Mouse (Mus musculus) cerebellum, adult 8-10 months (tissue): Measurements from ENCODE around the gene Krt23.

ENCODE experiments used
- DNase-seq: peaks from one replicate; pipeline ENCODE4 v3.0.0; 2022

Gene Krt23

DNA sequence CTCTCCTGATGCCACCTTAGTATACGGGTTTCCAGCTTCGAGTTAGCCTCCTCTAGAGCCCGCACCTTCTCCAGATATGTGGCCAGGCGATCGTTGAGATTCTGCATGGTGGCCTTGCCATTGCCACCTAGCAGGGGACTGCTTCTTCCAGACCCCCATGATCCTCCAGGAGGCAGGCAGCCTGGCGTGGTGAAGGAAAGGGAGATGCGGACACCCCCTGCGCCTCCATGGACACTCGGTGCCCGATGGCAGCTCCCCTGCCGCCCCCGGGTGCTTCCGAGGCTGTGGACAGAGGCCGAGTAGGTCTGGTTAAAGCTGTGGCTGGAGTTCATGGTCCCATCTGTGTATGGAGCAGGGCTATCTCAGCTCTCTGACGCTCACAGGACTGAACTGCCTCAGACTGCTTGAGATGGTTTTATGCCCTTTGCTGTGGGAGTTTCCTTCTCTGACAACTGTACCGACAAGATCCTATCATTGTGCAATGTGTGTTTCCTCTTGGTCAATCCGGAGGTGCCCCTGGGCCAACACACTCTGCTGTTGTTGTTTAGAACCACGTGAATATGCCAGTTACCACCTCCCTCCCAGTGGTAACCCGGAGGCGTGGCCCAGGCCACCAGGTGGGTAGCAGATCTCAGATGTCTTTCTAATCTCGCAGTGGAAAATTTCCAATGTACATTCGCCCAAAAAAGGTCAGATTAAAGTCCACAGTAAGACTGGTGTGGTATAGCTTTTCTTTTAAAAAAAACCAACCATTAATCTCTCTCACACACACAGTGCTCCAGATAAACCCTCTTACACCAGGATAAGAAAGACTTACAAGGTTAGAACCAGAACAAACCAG is at the start of gene Krt23:
Gene Krt23 (minus strand): TSS at position 405 of the 841 bp plus-strand sequence.
- DNase-seq, result no peak

DNA sequence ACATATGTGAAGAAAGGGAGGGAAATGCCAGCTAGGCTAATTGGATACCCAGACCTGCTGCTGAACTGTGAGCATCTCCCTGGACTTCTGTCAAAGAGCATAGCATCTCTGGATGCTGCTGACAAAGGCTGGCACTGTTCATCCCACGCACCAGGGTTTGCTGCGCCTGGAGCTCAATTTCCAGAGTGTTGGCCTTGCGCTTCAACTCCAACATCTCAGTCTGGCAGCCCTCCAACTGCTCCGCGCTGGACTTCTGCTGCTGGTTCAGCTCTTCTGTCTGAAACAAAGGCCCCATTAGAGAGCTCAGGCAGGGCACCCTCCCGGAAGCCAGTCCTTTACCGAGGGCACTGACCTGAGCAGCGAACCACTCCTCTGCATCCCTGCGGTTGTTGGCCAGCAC is 46.8 kb upstream of the Krt23 start:
- peak; percentile 27 for DNase-seq

DNA sequence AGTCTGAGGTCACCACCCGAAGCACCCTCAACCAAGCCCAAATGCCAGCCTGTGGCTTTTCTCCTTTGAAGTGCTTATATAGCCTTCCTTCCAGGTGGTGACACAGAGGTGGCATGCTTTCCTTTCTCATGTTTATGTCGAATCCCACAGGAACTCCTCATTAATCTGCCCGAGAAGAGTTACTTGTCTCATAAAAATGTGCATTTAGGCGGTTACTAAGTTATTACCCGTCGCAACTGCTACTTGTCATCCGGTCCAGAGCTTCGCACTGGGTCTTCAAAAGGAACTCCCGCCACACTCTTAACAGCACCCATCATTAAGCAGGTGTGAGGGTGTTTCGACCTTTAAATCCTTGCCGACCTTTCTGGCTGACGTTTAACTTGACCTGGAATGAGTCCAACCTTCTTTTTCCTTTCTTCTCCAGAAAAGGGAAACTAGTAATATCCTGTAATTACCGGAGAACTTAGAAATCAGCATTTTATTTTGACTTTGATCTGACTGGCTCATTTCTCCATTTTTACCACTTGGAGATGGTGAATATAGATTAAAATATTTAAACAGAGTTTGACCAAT is 28.4 kb upstream of the Krt23 start, which contains the start of gene Krt39:
Gene Krt39 (minus strand): TSS at position 51 of the 573 bp plus-strand sequence.
- no peak for DNase-seq

DNA sequence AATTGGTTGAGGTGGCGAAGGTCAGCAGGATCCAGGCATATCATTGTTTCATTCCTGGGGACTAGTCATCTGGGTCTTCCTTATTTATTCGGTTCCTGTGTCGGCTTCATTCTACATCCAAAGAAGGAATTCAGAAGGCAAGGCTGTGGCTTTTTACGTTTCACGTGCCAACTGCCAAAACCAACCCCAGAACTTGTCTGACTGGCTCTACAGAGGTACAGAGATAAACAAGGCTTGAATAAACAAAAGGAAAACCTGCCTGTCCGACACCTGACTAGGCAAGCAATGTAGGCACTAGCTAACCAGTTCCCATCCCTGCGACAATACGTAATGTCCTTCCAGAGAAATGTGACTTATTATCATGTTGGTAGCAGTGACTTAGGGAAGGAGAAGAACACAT is 21.2 kb upstream of the Krt23 start:
- DNase-seq, result no peak

DNA sequence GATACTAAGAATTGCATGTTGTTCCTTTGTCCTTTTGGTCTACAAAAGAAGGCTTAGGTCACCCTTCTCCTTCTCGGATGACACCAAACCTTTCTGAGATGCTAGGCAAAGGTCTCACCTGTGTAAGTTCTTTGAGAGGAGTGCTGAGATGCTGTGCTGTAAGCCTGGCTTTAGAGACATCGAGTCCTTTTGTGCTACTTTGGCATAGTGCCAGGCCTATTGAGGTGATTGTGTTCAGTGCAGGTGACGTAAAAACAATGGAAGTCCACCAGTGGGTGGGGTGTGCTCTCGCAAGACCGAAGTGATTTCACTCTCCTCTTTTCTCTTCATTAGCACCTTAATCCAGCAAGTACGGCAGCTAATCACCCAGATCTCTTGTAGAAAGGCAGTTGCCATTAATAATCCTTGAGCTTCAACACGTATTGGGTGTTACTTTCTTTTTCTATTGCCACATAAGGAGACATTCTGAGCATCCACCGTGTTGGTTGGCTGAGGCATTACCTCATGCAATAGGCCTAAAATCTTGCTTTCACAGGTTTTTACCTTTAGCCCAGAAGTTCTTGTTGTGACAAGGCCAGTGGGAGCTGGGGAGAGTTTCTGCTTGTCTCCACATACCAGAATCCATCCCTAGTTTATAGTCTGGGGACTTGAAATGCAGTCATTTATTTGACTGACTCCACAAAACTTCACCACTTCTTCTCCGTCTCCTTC is 7.3 kb upstream of the Krt23 start:
- no peak for DNase-seq

DNA sequence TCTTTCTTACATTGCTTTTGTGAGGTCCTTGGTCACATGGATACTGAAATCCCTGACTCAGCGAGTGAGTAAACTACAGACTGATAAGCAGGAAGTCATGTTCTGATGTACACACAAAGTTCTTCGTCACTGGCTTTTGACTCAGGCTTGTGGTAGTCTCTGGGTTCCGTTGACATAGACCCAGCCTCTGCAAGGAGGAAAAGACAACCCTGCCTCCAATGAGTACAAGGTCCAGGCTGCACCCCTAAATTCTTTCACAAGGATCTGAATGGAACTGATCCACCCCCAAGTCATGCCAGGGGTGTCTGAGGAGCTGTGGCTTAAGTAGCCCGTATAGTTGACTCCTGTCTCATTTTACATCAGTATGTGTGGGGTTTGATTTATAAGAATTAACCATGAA is 3.5 kb upstream of the Krt23 start:
- DNase-seq, result no peak

DNA sequence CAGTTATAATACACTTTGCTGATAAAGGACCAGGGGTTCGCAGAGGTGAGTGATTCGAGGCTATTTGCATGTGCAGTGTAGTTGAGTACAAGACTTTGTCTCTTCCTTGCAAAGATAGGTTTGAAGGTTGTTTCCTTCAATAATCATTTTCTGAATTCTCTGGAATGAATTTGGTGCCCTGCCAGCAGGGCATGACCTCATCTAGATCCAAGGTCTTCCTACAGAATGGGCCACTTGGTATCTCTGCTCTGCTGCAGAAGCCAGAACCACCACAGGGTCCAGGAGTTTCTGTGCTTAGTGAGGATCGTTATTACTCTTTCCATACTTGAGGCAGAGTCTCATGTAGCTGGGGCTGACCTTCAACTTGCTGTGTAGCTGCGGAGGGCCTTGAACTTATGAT is 1.8 kb upstream of the Krt23 start:
- no peak for DNase-seq

DNA sequence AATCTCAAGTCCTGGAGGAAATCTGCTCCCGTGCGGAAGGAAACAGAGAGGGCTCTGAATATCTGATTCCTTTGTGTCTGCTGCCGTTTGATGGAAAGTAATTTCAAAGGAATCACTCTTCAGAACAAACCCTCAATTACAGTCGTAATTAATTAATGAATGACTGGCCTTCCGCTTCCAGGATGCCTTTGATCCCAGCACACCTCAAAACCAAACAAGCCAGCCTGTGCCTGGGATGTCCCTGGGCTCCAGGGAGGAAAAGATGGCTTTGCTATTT is 575 bp upstream of the Krt23 start:
- DNase-seq, result no peak

DNA sequence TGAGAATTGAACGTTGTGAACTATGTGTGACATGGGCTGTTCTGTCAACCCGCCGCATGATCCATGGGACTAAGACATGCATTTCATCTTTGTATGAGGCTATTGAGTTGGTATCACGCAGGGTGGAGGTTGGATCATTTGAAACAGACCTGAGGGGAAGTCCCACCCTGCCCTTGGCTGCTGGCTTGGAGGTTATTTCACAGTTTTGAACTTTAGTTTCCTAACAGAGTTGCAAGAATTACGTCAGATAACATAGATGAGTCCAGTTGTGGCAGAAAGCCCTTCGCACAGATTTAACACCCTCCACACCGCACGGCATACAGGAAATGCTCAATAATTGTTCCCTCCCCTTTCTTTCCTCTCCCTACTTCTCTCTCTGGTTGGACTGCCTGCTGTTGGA is 1.9 kb downstream of the Krt23 start:
- no peak for DNase-seq

DNA sequence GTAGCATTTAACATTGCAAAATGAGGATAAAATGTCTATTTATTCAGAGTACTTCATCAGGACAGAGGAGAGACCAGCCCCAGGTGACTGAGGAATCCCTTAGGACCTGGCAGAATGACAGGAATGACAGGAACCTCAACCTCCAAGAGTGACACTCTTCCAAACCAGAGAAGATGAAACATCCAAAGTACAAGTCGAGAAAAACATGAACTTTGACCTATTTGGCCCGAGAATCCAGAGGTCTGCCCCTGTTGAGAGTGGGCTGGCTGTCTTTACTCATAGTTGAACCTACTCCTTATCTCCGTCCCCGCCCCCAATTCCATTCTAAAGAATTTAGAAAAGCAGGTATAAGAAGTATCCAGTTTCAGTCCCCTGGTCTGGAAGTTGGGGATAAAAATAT is 2.3 kb downstream of the Krt23 start:
- DNase-seq, result no peak

DNA sequence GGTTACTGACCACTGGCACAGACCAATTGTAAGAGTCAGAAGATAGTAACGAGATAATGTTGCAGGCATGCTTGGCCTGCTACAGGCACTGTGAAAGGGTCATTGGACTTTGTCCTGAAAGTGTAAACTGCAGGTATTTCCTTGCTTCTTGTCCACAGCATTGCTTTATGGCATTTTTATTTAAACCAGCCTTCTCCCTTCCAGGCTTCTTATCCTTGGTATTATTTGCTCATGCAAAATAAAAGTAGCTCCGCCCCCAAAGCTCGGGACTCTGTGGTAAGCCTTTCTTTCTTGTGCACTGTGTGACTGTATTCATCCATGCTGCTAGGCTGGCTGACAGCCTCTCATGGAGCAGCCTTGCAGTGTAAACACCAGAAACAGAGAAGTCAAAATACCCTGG is 3.7 kb downstream of the Krt23 start:
- no peak for DNase-seq

DNA sequence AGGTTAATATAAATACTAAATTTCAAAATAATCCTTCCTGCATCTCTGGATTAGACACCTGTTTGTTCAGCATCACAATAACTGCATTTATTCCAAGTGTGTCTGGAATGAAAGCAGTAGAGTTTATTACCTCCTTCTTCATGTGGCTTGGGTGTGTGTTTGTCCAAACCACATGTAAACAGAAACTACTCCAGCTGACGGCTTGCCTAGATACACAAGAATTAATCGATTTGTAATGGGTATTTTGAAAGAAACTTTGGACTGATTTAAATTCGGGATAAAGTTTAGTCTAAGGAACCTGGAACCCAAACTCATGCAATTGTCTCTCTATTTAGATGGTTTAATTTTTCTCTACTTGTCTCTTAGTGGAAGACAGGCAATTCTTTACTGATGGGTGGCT is 18.0 kb downstream of the Krt23 start:
- DNase-seq, result no peak

DNA sequence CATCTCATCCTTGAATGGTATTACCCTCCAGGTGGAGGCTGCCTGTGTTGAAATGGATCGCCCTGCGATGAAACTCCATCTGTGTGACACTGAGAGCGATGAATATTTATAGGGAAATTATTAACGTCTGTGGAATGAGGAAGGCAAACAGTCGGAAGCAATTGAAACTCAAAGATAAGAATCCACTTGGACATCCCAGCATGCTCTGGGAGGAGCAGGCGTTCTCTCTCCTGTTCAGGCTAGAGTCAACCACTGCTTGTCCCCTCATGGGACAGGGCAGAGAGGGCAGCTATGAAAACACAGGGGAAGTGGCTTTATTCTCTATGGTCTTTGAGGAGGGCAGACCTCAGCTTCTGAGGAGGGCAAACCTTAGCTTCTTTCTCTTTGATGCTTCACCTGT is 19.5 kb downstream of the Krt23 start:
- no peak for DNase-seq

DNA sequence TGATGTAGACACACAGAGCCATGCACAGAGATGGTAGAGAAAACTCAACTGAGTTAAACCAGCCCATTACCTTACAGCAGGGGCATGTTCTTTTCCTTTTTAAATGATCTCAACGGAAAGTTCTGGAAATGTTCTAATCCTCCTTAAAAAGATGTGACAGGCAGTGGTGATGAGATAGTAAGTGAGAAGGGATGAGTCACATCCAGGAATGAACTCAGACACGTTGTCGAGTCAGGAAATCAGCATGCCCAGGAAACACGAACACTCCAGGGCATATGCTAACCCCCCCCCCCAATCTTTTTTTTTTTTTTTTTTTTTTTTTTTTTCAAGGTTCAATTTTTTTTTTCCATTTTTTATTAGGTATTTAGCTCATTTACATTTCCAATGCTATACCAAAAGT is 20.5 kb downstream of the Krt23 start:
- no peak for DNase-seq

DNA sequence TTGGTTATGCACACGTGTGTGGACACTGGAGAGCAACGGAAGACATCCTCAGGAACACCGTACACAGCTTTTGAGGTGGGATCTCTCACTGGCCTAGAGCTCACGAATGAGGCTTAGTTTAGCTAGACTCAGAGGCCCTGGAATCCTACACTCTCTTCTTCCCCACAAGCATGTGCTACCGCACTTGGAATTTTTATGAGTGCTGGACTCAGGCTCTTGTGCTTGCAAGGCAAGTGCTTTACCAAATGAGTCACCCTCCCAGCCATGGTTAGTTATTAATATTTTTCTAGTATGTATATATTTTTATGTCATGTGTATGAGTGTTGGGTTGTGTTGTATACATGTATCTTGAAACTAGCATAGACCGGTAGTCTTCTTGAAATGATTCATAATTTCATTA is 21.0 kb downstream of the Krt23 start:
- no peak for DNase-seq

DNA sequence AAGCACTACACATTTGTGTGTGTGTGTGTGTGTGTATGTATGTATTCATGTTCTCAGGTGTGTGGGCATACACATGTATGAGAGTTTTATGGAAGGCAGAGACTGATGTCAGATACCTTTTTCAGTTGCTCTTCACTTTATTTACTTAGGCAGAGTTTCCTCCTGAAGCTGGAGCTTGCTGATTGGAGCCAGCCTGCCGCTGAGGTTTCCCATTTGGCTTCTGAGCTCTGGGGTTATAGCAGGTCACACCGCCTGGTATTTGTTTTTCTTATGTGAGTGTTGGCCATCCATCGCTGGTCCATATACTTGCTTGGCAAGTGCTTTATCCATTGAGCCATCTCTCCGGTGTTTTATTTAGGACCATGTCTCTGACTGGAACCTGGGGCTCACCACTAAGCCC is 23.7 kb downstream of the Krt23 start:
- DNase-seq, result no peak

DNA sequence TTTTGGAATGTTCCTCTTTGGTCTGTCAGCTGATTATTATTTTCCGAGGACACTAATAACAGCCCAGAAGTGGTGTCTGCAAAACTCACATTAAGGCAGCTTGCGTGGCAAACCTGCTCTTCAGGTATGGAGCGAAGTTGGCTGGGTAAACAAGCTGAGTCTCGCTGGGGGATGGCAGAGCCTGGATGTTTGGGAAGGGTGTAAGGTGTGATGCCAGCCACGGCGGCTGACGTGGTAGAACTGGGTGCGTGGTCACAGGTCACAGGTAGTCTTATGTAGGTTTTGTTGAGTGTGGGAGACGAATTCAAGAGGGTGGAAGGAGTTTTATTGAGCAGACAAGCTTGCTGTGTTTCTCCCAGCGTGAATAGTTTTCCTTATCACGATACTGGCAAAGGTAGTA is 24.4 kb downstream of the Krt23 start:
- no peak for DNase-seq

DNA sequence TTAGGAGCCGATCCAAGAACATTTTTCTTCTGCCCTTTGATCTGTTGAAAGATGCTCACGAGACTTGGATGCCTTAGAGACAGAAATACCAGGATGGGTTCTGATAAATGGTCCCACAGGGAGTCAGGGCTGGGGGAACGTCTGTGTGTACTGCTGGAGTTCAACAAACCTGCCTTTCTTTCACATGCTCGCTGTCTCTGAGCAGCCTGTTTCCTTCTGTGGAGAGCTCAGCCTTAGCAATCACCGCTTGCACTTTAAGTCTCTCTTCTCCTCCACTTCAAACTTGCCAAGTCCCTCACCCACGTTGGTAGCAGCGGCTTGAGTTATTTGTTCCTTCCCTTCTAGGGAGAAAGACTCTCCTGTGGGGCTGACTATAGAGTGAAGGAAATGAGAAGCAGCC is 26.6 kb downstream of the Krt23 start:
- DNase-seq, result no peak

DNA sequence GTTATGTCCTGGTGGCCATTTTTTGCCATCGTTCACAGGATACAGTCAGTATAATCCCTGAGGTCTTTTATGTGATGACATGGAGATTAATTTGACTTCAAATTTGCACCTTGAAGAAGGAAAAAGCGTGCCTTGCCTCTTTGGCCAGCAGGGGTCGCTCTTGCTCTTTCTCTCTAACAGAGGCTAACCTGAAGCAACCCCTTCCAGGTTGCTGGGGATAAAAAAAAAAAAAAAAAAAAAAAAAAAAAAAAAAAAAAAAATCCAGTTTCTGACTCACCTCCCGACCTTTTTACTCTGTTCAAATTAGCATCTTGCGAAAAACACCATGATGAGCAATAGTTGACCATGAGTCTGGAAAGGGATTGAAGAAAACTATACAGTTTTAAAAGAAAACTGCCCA is 28.1 kb downstream of the Krt23 start:
- peak; percentile 75 for DNase-seq

DNA sequence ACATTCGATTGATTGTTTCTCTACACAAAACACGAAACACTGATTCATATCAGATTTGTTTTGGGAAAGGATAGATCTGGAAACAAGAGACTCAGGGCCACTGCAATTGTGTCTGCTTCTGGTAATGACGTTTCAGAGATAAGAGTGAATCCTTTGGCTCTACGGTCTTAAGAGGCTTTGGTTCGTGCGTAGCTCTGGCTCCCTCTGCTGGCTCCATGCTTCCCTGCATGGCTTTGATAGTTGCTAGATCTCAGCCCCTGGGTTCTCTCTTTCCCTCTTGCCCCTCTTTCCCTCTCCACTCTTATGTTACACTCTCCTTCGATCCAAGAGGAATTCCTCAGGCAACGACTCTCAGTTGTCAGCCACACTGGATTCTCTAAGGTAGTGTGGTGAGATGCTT is 29.8 kb downstream of the Krt23 start:
- peak; percentile 38 for DNase-seq

DNA sequence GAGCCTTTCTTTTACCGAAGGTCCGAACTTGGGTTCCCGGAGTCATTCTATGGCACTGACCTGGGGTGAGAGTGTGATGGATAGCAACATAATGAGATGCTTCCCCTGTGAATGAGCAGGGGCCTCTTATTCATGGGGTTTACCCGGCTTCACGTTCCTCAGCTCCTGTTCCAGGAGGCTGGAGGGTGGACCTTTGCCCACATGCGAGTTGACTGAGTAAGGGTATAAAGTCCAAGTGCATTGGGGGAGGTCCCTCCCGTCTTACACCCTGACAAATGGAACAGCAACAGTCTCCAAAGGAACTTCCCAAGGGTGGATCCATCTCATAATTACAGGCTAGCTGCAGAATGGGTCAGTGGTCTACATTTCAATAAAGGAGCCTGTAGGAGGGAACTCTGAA is 31.2 kb downstream of the Krt23 start:
- no peak for DNase-seq

DNA sequence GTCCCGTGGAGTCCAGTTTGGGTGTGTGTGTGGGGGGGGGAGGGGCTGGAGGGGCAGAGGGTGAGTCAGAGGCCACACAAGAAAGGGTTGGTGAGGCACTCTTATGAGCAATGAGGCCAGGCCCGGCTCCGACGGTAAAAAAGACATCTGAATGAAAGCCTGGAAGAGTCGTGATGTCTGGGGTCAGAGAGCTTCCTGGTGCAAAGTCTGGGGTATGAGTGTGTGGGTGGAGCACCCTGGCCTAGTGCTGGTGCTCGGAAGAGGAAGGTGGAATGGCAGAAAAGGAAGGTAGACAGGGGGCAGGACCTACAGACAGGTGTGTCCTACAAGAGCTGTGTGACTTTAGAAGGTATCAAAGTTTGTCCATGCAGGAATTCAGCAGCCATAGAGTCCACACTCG is 34.0 kb downstream of the Krt23 start:
- DNase-seq, result no peak

DNA sequence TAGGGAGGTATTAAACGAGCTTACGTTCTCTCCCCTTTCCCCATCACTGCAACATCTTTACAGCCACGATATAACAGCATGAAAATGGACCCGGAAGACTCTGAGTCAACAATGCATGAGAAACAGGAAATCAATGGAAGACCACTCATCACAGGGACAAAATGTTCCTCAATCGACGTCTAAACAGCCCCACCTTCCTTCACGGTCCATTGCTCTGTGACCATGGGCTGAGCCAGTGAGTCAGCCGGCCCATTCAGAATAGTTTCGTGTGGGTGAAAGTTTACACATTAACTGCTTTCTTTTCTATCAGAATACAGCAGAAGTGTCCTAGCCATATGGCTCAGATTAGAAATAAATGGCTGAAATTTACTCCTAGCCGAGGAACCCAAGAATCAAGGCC is 38.2 kb downstream of the Krt23 start:
- no peak for DNase-seq

DNA sequence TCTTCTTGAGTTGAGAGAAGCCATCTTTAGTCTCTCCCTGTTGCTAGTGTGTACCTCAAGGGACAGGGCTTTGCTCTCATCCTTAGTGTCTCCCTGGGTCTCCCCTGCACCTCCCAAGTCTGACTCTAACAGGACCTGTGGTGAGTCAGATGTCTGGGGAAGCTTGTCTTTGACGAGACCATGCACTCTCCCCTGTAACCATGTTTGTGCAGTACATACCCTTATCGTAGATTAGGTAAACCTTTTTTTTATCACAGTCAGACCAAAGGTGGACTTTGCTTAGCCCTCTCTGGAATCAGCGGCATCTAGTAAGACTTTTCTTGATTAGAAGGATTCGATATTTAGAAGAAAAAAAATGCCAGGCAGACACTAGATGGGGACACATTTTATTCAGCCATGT is 38.9 kb downstream of the Krt23 start:
- DNase-seq, result no peak

DNA sequence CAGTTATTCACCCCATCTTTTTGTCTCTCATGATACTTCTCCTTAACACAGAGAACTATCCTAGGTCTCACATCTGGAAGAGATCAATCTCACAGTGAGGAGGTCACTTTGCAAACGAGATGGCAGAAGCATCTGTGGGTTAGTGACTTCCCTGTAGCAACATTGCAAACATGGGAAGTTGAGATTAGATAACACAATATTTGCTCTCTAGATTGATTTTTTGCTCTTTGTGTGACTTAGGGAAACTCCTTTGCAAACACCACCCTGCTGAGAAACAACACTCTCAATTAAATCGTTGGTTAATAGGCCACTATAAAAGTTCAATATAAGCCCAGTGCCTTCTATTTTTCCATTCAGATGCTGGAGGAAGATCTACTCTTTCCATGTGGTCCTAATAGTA is 44.2 kb downstream of the Krt23 start:
- DNase-seq, result no peak
